Mouse (Mus musculus): ENCODE measurements around the gene Csn3. TPM values are rescaled to one million over a fixed set of nuclear protein-coding genes. Genes with fewer than 3 reads are reported as not detected.

Csn3 gene
- total RNA-seq (2021): not detected

GRCm38 (mm10) chr5:87925372-87925771 is at the start of gene Csn3:
Gene Csn3 (plus strand): TSS chr5:87925579.
- intact Hi-C loops (cut with DNase I): no loop called here
- DNase-seq (ENCODE audit: extremely low spot score in 1 of 2, low spot score in 2 of 2): no peak

- intact Hi-C loops (cut with DNase I): no loop called here
- no peak for DNase-seq (ENCODE audit: extremely low spot score in 1 of 2, low spot score in 2 of 2)
Measured at GRCm38 (mm10) chr5:87884729-87885128, 40.6 kb upstream of the Csn3 start, which contains the start of gene Odam. Gene Odam (plus strand): TSS chr5:87885029.

GRCm38 (mm10) chr5:87931603-87932002 is 6.2 kb downstream of the Csn3 start:
- intact Hi-C loops (cut with DNase I): no loop called here
- DNase-seq (ENCODE audit: extremely low spot score in 1 of 2, low spot score in 2 of 2): no peak

GRCm38 (mm10) chr5:87940752-87941151 is 15.4 kb downstream of the Csn3 start:
- intact Hi-C loops (cut with DNase I): no loop called here
- DNase-seq (ENCODE audit: extremely low spot score in 1 of 2, low spot score in 2 of 2): peak in 1 of 2 experiments; percentile 15

GRCm38 (mm10) chr5:87942515-87942914 is 17.1 kb downstream of the Csn3 start:
- intact Hi-C loops (cut with DNase I): no loop called here
- no peak for DNase-seq (ENCODE audit: extremely low spot score in 1 of 2, low spot score in 2 of 2)

GRCm38 (mm10) chr5:87951836-87952235 is 26.5 kb downstream of the Csn3 start:
- no peak for DNase-seq (ENCODE audit: extremely low spot score in 1 of 2, low spot score in 2 of 2)
- intact Hi-C loops (cut with DNase I): no loop called here

GRCm38 (mm10) chr5:87969201-87969600 is 43.8 kb downstream of the Csn3 start, which contains the start of the genes 2310003L06Rik and Gm28434:
Gene 2310003L06Rik (plus strand): TSS chr5:87969459.
Gene Gm28434 (plus strand): TSS chr5:87969517.
- DNase-seq (ENCODE audit: extremely low spot score in 1 of 2, low spot score in 2 of 2): no peak

GRCm38 (mm10) chr5:87979139-87979538 is 53.8 kb downstream of the Csn3 start, which contains the start of gene Cabs1:
Gene Cabs1 (plus strand): TSS chr5:87979439.
- no peak for DNase-seq (ENCODE audit: extremely low spot score in 1 of 2, low spot score in 2 of 2)
- intact Hi-C loops (cut with DNase I): no loop called here

More at GRCm38 (mm10) chr5:87969201-87969600, 43.8 kb downstream of the Csn3 start, which contains the start of the genes 2310003L06Rik and Gm28434:
- intact Hi-C loops (cut with DNase I): no loop called here

Other genes with a start within 250 kb of the Csn3 start
- not detected for gene Csn2, start 225.9 kb upstream of the Csn3 start, total RNA-seq (2021)
- gene Csn1s2a, start 151.0 kb upstream of the Csn3 start, total RNA-seq (2021): not detected
- not detected for gene Csn1s2b, start 117.5 kb upstream of the Csn3 start, total RNA-seq (2021)
- not detected for gene Prr27, start 99.9 kb upstream of the Csn3 start, total RNA-seq (2021)
- not detected for gene Odam, start 40.5 kb upstream of the Csn3 start, total RNA-seq (2021)
- gene 2310003L06Rik, start 43.9 kb downstream of the Csn3 start, total RNA-seq (2021): not detected
- not detected for gene Gm28434, start 43.9 kb downstream of the Csn3 start, total RNA-seq (2021)
- gene Cabs1, start 53.9 kb downstream of the Csn3 start, total RNA-seq (2021): not detected
- not detected for gene Smr3a, start 77.0 kb downstream of the Csn3 start, total RNA-seq (2021)
- not detected for gene Smr2, start 161.0 kb downstream of the Csn3 start, total RNA-seq (2021)
- not detected for gene Gm11116, start 186.0 kb downstream of the Csn3 start, total RNA-seq (2021)
- gene Gm11115, start 228.5 kb downstream of the Csn3 start, total RNA-seq (2021): not detected

All from left cerebral cortex, postnatal 10 days (tissue).